Mouse (Mus musculus) stomach, postnatal 0 days (tissue): ENCODE results near the gene Paf1.

Experiments used
- CTCF ChIP-seq: IDR thresholded peaks from 2 replicates; pipeline ENCODE4 v1.5.1; 2016; ENCODE audit warnings: antibody characterized with exemption, low read depth, mild to moderate bottlenecking, moderate library complexity
- EP300 ChIP-seq: optimal IDR thresholded peaks from 2 replicates; pipeline ENCODE3; 2016; ENCODE audit warnings: antibody characterized with exemption

GRCm38 (mm10) chr7:28360291-28360690 is 32.5 kb upstream of the Paf1 start:
- TF ChIP-seq CTCF = no peak
- no peak for TF ChIP-seq EP300
